Mouse (Mus musculus): Measurements from ENCODE around the gene Rgmb. TPM values are rescaled to one million over a fixed set of nuclear protein-coding genes. Genes with fewer than 3 reads are reported as not detected.

The Rgmb gene
- 115 and 124 TPM in 2 replicates for polyA plus RNA-seq (2012; rRNA removed)

DNA sequence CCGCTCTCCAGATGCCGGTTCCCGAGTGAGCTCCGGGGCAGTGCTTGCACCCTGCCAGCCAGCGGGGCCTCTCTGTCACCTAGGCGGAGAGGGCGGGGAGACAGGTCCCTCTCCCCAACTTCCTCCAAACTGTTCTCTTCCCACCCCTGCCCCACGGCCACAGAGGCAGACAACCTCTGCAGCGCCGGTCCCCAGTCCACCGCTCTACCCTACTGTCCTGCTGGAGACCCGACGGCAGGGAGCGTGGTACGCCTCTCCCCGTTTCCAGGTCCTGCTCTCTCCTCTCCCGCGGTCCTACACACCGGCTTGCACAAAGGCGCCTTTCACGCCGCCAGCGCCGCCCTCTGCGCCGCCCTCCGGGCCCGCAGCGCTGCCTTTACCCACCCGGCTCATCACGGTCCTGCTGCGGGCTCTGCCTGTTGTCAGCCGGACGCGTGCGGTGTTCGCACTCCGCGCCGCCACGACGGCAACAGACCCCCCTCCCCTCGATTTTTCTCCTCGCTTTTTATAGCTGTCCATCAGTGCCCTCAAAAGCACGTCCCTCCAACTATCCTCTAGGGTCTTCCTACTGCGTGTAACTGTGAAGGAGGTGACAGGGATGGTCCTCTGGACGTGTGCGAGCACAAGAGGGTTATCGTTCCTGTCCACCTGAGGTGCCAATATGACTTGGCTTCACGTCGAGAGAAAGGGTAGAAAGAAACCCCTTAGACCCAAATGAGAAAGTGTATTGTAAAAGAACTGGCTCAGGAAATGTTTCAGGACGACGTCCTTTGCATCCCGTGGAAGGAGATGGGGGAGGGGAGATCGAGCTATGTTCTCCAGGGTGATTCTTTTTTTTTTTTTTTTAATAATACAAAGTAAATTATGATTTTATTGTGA lies at the start of gene Rgmb:
Gene Rgmb, minus strand, starts transcription at position 274 of the 879 bp plus-strand sequence.

Other genes with a start within 250 kb of the Rgmb start
- 10.9 and 12.0 TPM in 2 replicates for gene Chd1, start 126.1 kb downstream of the Rgmb start, polyA plus RNA-seq (2012; rRNA removed)

All from central nervous system, embryonic 14 days (tissue).